Mouse (Mus musculus): Measurements from ENCODE around the gene Adam6a.

- TF ChIP-seq GATA1 (IDR thresholded peaks at IDR 0.05; ENCODE audit: borderline replicate concordance, low read length) (no peak), FLI1 (IDR thresholded peaks at IDR 0.05; ENCODE audit: low read length) (no peak)
Measured at GRCm38 (mm10) chr12:113588001-113588400, 44.3 kb downstream of the Adam6a start.

Measured in megakaryocyte, embryonic 14.5 days (primary cell).